Mouse (Mus musculus): ENCODE results near the gene Pnck.

GRCm38 (mm10) chrX:73619890-73620289 is 40.0 kb downstream of the Pnck start:
- TF ChIP-seq TAL1 (IDR thresholded peaks at IDR 0.05; ENCODE audit: low read length) (no peak), CTCF (IDR thresholded peaks at IDR 0.05 in 2 of 3, conservative IDR thresholded peaks at IDR 0.05 in 1 of 3; ENCODE audit: control insufficient read depth in 1 of 3, insufficient read depth in 1 of 3, low read depth in 2 of 3, low read length in 3 of 3, poor library complexity in 1 of 3, severe bottlenecking in 1 of 3) (no peak), ZC3H11A (IDR thresholded peaks at IDR 0.05; ENCODE audit: low read depth, low read length) (no peak), ZMIZ1 (IDR thresholded peaks at IDR 0.05; ENCODE audit: low read depth, low read length) (no peak), POLR2AphosphoS2 (IDR thresholded peaks at IDR 0.05; ENCODE audit: low read length) (no peak), POLR2A (IDR thresholded peaks at IDR 0.05; ENCODE audit: control insufficient read depth in 1 of 2, insufficient read depth in 1 of 2, low read depth in 1 of 2, low read length in 2 of 2, poor library complexity in 1 of 2) (no peak)

Measured in MEL (cell line).